Mouse (Mus musculus) midbrain, embryonic 15.5 days (tissue): ENCODE measurements at regions not wholly inside any gene's neighbourhood (a gene's known extent, or its start where the extent isn't known, plus 50 kb on each side); places are given as distances from the start of the nearest gene placed in this dataset.

Experiments
- ATAC-seq: fragments of 200-750 bp; cut with Nextera tagmentation; replicated peaks from 2 replicates; pipeline ENCODE4 v1.8.0; 2017; ENCODE audit warnings: moderate TSS enrichment
- H3K27ac ChIP-seq: fragments of 300-500 bp; sonication (generic); 2 replicates; pipeline ENCODE4 v1.5.1; 2015; ENCODE audit warnings: mild to moderate bottlenecking, inconsistent platforms
- H3K27me3 ChIP-seq: fragments of 300-500 bp; sonication (generic); replicated peaks from 2 replicates; pipeline ENCODE4 v1.6.1; 2015; ENCODE audit warnings: inconsistent platforms
- H3K36me3 ChIP-seq: fragments of 300-500 bp; sonication (generic); replicated peaks from 2 replicates; pipeline ENCODE4 v1.6.1; 2015; ENCODE audit warnings: inconsistent platforms
- H3K4me1 ChIP-seq: fragments of 300-500 bp; sonication (generic); 2 replicates; pipeline ENCODE4 v1.6.1; 2015; ENCODE audit warnings: inconsistent platforms
- H3K4me2 ChIP-seq: fragments of 300-500 bp; sonication (generic); 2 replicates; pipeline ENCODE4 v1.6.1; 2015; ENCODE audit warnings: inconsistent platforms, mild to moderate bottlenecking, moderate library complexity
- H3K4me3 ChIP-seq: fragments of 300-500 bp; sonication (generic); 2 replicates; pipeline ENCODE4 v1.5.1; 2015; ENCODE audit warnings: mild to moderate bottlenecking, inconsistent platforms
- H3K9ac ChIP-seq: fragments of 300-500 bp; sonication (generic); 2 replicates; pipeline ENCODE4 v1.6.1; 2015; ENCODE audit warnings: mild to moderate bottlenecking, inconsistent platforms
- H3K9me3 ChIP-seq: fragments of 300-500 bp; sonication (generic); 2 replicates; pipeline ENCODE4 v1.6.1; 2016; ENCODE audit warnings: inconsistent platforms
- WGBS: fragments of 180-500 bp; shearing (Covaris S2); methylation state at CpG from one replicate; pipeline ENCODE4 v1.1.7; 2015; ENCODE audit warnings: mixed read lengths; 5-methylcytosine and 5-hydroxymethylcytosine counted together

GRCm38 (mm10) chr7:40636369-40636768, 261.8 kb upstream of the Vstm2b start:
- no peaks in the 10 kb centered on the region for H3K9me3 ChIP-seq
- no peak overlapping the region for H3K27ac ChIP-seq
- no peak overlapping the region for H3K4me3 ChIP-seq
- H3K9ac ChIP-seq: no peak overlapping the region
- no peaks in the 10 kb centered on the region for H3K27me3 ChIP-seq
- no peak overlapping the region for H3K4me2 ChIP-seq
- 94% methylated on average over 3 of the region's 3 CpGs for WGBS
- H3K36me3 ChIP-seq: no peaks in the 10 kb centered on the region
- no peak for ATAC-seq
- H3K4me1 ChIP-seq: no peaks in the 10 kb centered on the region

- Histone ChIP-seq H3K9ac (no peak overlapping the region), H3K36me3 (no peaks in the 10 kb centered on the region), H3K4me1 (no peaks in the 10 kb centered on the region), H3K4me3 (no peak overlapping the region), H3K27me3 (no peaks in the 10 kb centered on the region), H3K27ac (no peak overlapping the region), H3K9me3 (no peaks in the 10 kb centered on the region), H3K4me2 (no peak overlapping the region)
- WGBS: 58% methylated on average over 7 of the region's 7 CpGs
- peak; percentile 58 for ATAC-seq
Measured at GRCm38 (mm10) chr7:40654982-40655381, 243.1 kb upstream of the Vstm2b start.

GRCm38 (mm10) chr7:40655391-40655790, 242.7 kb upstream of the Vstm2b start:
- Histone ChIP-seq H3K4me1 (no peaks in the 10 kb centered on the region), H3K27ac (no peak overlapping the region), H3K4me3 (no peak overlapping the region), H3K9ac (no peak overlapping the region), H3K4me2 (no peak overlapping the region), H3K36me3 (no peaks in the 10 kb centered on the region), H3K9me3 (no peaks in the 10 kb centered on the region), H3K27me3 (no peaks in the 10 kb centered on the region)
- ATAC-seq: 0 out of 2 replicates have a peak, but pooled peaks have one; percentile 9
- WGBS: 75% methylated on average over 2 of the region's 2 CpGs

GRCm38 (mm10) chr7:40659662-40660061, 238.5 kb upstream of the Vstm2b start:
- no peaks in the 10 kb centered on the region for H3K4me1 ChIP-seq
- no peaks in the 10 kb centered on the region for H3K36me3 ChIP-seq
- no peak overlapping the region for H3K4me2 ChIP-seq
- H3K9ac ChIP-seq: no peak overlapping the region
- ATAC-seq: no peak
- H3K27me3 ChIP-seq: no peaks in the 10 kb centered on the region
- H3K27ac ChIP-seq: no peak overlapping the region
- H3K9me3 ChIP-seq: no peaks in the 10 kb centered on the region
- 16% methylated on average over 3 of the region's 3 CpGs for WGBS
- no peak overlapping the region for H3K4me3 ChIP-seq

GRCm38 (mm10) chr7:40663781-40664180, 234.3 kb upstream of the Vstm2b start:
- ATAC-seq: peak; percentile 19; the same call in 1 of the 2 replicates
- H3K4me3 ChIP-seq: no peak overlapping the region

GRCm38 (mm10) chr7:40666625-40667024, 231.5 kb upstream of the Vstm2b start:
- Histone ChIP-seq H3K36me3 (no peaks in the 10 kb centered on the region), H3K4me2 (no peak overlapping the region), H3K9me3 (no peaks in the 10 kb centered on the region), H3K27me3 (no peaks in the 10 kb centered on the region), H3K4me3 (no peak overlapping the region), H3K27ac (no peak overlapping the region), H3K4me1 (no peaks in the 10 kb centered on the region), H3K9ac (no peak overlapping the region)
- WGBS: 89% methylated on average over 5 of the region's 5 CpGs
- ATAC-seq: no peak

More at GRCm38 (mm10) chr7:40663781-40664180, 234.3 kb upstream of the Vstm2b start:
- Histone ChIP-seq H3K27ac (no peak overlapping the region), H3K4me1 (no peaks in the 10 kb centered on the region), H3K27me3 (no peaks in the 10 kb centered on the region), H3K9ac (no peak overlapping the region), H3K9me3 (no peaks in the 10 kb centered on the region), H3K36me3 (no peaks in the 10 kb centered on the region), H3K4me2 (no peak overlapping the region)
- WGBS: 72% methylated on average over 7 of the region's 7 CpGs

GRCm38 (mm10) chr7:40670401-40670800, 227.7 kb upstream of the Vstm2b start:
- no peak for ATAC-seq
- H3K9ac ChIP-seq: no peak overlapping the region
- no peaks in the 10 kb centered on the region for H3K36me3 ChIP-seq
- H3K27ac ChIP-seq: no peak overlapping the region
- no peak overlapping the region for H3K4me3 ChIP-seq
- H3K4me2 ChIP-seq: no peak overlapping the region
- H3K27me3 ChIP-seq: no peaks in the 10 kb centered on the region
- 86% methylated on average over 5 of the region's 5 CpGs for WGBS
- no peaks in the 10 kb centered on the region for H3K9me3 ChIP-seq
- H3K4me1 ChIP-seq: no peaks in the 10 kb centered on the region

GRCm38 (mm10) chr7:40671068-40671467, 227.1 kb upstream of the Vstm2b start:
- no peak overlapping the region for H3K27ac ChIP-seq
- no peak for ATAC-seq
- H3K9ac ChIP-seq: no peak overlapping the region
- no peaks in the 10 kb centered on the region for H3K27me3 ChIP-seq
- H3K4me1 ChIP-seq: no peaks in the 10 kb centered on the region
- no peaks in the 10 kb centered on the region for H3K36me3 ChIP-seq
- H3K9me3 ChIP-seq: no peaks in the 10 kb centered on the region
- WGBS: 98% methylated on average over 4 of the region's 4 CpGs
- H3K4me2 ChIP-seq: no peak overlapping the region
- no peak overlapping the region for H3K4me3 ChIP-seq

- no peaks in the 10 kb centered on the region for H3K36me3 ChIP-seq
- no peak overlapping the region for H3K27ac ChIP-seq
- H3K4me2 ChIP-seq: no peak overlapping the region
- no peaks in the 10 kb centered on the region for H3K9me3 ChIP-seq
- H3K4me3 ChIP-seq: no peak overlapping the region
- no peaks in the 10 kb centered on the region for H3K27me3 ChIP-seq
- H3K4me1 ChIP-seq: no peaks in the 10 kb centered on the region
- no peak for ATAC-seq
- H3K9ac ChIP-seq: no peak overlapping the region
- 97% methylated on average over 1 of the region's 1 CpGs for WGBS
Measured at GRCm38 (mm10) chr7:40672348-40672747, 225.8 kb upstream of the Vstm2b start.

GRCm38 (mm10) chr7:40674397-40674796, 223.7 kb upstream of the Vstm2b start:
- no peak for ATAC-seq
- no peak overlapping the region for H3K9ac ChIP-seq
- no peak overlapping the region for H3K4me3 ChIP-seq
- no peaks in the 10 kb centered on the region for H3K36me3 ChIP-seq
- 0 out of 2 replicates have a peak, but pooled peaks cover 2% of the 10 kb centered on the region for H3K27me3 ChIP-seq
- WGBS: 34% methylated on average over 3 of the region's 3 CpGs
- H3K4me2 ChIP-seq: no peak overlapping the region
- no peak overlapping the region for H3K27ac ChIP-seq
- no peaks in the 10 kb centered on the region for H3K4me1 ChIP-seq
- H3K9me3 ChIP-seq: no peaks in the 10 kb centered on the region

GRCm38 (mm10) chr7:40677601-40678000, 220.5 kb upstream of the Vstm2b start:
- peaks cover 7% of the 10 kb centered on the region for H3K4me1 ChIP-seq
- H3K27ac ChIP-seq: no peak overlapping the region
- ATAC-seq: no peak
- H3K9ac ChIP-seq: no peak overlapping the region
- no peak overlapping the region for H3K4me3 ChIP-seq
- no peak overlapping the region for H3K4me2 ChIP-seq
- H3K27me3 ChIP-seq: 0 out of 2 replicates have a peak, but pooled peaks cover 6% of the 10 kb centered on the region
- no peaks in the 10 kb centered on the region for H3K9me3 ChIP-seq
- 63% methylated on average over 2 of the region's 2 CpGs for WGBS
- no peaks in the 10 kb centered on the region for H3K36me3 ChIP-seq

GRCm38 (mm10) chr7:40680567-40680966, 217.6 kb upstream of the Vstm2b start:
- no peak overlapping the region for H3K4me3 ChIP-seq
- 0 out of 2 replicates have a peak, but pooled peaks cover 6% of the 10 kb centered on the region for H3K27me3 ChIP-seq
- no peaks in the 10 kb centered on the region for H3K36me3 ChIP-seq
- ATAC-seq: peak; percentile 80
- 14% methylated on average over 12 of the region's 12 CpGs for WGBS
- H3K4me1 ChIP-seq: peaks cover 7% of the 10 kb centered on the region
- H3K27ac ChIP-seq: no peak overlapping the region
- peak overlapping the region; percentile 18 for H3K4me2 ChIP-seq
- no peak overlapping the region for H3K9ac ChIP-seq
- H3K9me3 ChIP-seq: no peaks in the 10 kb centered on the region

GRCm38 (mm10) chr7:40680993-40681392, 217.1 kb upstream of the Vstm2b start:
- Histone ChIP-seq H3K9ac (no peak overlapping the region), H3K4me2 (peak overlapping the region; percentile 18), H3K36me3 (no peaks in the 10 kb centered on the region), H3K27ac (no peak overlapping the region), H3K27me3 (0 out of 2 replicates have a peak, but pooled peaks cover 6% of the 10 kb centered on the region), H3K4me1 (peaks cover 7% of the 10 kb centered on the region), H3K4me3 (no peak overlapping the region), H3K9me3 (no peaks in the 10 kb centered on the region)
- WGBS: 14% methylated on average over 6 of the region's 6 CpGs
- ATAC-seq: peak; percentile 77
